Mouse (Mus musculus) C2C12 (cell line): ENCODE results near the gene Cpne2.

Experiments
- CEBPB ChIP-seq: IDR thresholded peaks from one replicate; pipeline ENCODE4 v1.6.1; 2011; ENCODE audit warnings: low read depth, mild to moderate bottlenecking, control low read depth, moderate library complexity
- CTCF ChIP-seq: IDR thresholded peaks from one replicate; pipeline ENCODE4 v1.5.1; 2011; ENCODE audit not compliant: control insufficient read depth, insufficient read depth, insufficient read length
- FOSL1 ChIP-seq: IDR thresholded peaks from one replicate; pipeline ENCODE4 v1.8.0; 2011; ENCODE audit warnings: mild to moderate bottlenecking, low read length; ENCODE audit not compliant: poor library complexity, insufficient read depth, severe bottlenecking
- MAX ChIP-seq: IDR thresholded peaks from one replicate; pipeline ENCODE4 v1.6.1; 2011; ENCODE audit warnings: mild to moderate bottlenecking, control low read depth
- MYOD1 ChIP-seq: IDR thresholded peaks from one replicate; pipeline ENCODE4 v1.6.1; 2011; ENCODE audit warnings: low read depth; ENCODE audit not compliant: control insufficient read depth, insufficient read length
- USF1 ChIP-seq: IDR thresholded peaks from one replicate; pipeline ENCODE4 v1.6.1; 2011; ENCODE audit warnings: low read depth, mild to moderate bottlenecking, control low read depth, moderate library complexity

- no peak for TF ChIP-seq MAX
- TF ChIP-seq CTCF: no peak
- no peak for TF ChIP-seq CEBPB
- TF ChIP-seq FOSL1: no peak
- no peak for TF ChIP-seq MYOD1
- TF ChIP-seq USF1: no peak
Measured at GRCm38 (mm10) chr8:94534612-94535011, 1.8 kb downstream of the Cpne2 start.
